Mouse (Mus musculus): ENCODE results near the gene Zfp398. TPM values are rescaled to one million over a fixed set of nuclear protein-coding genes. Genes with fewer than 3 reads are reported as not detected.

Gene Zfp398
- 1 to 10 TPM; 5.7 to 6.5 TPM for total RNA-seq (2021)
- long read RNA-seq, experiment 1, partial matches to known transcripts = 0 of 4 reads
- long read RNA-seq, experiment 1, other reads (novel, unspliced or antisense) = 4 of 4 reads
- long read RNA-seq, experiment 2 = 0 reads

DNA sequence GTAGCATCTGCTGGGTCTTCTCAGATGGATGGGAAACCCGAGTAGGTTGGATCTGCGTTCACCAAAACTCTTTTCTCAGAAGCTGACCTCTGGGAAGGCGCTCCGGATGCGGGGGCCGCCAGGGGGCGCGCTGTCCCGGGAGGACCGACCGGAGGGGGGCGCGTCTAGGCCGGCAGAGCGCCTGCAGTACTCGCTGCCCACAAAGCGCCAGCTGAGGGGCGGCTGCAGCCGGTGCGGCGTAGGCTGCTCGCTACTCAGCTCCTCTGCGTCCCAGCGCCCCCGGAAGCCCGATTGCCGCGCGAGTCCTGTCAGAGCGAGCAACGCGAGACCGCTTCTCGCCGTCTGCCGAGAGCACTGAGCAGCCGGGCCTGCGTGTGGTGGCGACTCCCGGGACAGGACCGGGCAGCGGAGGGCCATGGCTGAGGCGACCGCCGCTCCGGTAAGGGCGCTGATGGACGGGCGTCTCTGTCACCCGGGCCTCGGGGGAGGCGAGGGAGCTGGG is at the start of gene Zfp398:
TSS of gene Zfp398 (plus strand) at position 180 of the 502 bp plus-strand sequence.
- Histone ChIP-seq H3K4me3 (peak within 1 kb of the TSS; percentile 85), H3K27ac (peak within 1 kb of the TSS; percentile 93)
- intact Hi-C loops (cut with DNase I) = loop anchor here (5.0 kb wide), 2 partner anchors 42 to 252 kb away; partner anchors contain the start of genes Zfp282 and Zfp746
- DNase-seq = peak; percentile 97
- peak; percentile 100 for TF ChIP-seq CTCF (IDR thresholded peaks at IDR 0.05)

DNA sequence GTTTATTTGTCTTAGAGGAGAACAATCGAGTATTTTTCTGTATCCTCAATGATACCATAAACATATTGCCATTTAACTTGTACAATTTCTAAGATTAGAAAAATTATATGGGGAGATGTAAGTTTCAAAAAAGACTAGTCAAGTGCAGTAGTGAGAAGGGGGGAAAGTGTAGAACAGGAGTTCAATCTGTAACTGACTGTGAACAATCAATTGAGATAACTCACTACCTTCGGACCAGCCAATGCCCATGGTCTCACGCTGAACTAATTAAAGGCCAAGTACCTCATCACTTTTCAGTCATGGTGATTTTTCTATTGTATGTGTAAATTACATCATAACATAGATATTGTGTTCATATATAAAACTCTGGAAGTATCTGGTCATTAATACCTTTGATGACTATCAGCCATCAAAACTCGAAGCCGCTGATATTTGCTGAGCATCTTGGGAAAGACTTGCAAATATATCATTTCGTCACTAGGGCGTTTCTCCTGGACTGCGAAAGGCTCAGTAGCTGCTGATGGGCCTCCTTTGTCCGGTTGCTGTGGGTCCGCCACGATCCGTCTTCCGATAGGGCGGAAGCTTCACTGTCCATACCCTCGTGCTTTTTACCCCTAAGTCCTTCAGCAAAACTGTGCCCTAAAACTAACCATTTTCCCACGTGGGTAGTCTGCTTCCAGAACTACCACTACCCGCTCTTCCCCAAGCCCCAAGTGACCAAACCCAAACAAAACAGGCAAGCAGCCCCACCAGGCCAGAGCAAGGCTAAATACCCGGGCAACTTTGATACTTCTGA is 47.3 kb upstream of the Zfp398 start:
- Histone ChIP-seq H3K4me3 (peak overlapping the region; percentile 78), H3K27ac (peak overlapping the region; percentile 98)
- intact Hi-C loops (cut with DNase I) = no loop called here
- TF ChIP-seq CTCF (IDR thresholded peaks at IDR 0.05) = no peak
- DNase-seq = peak; percentile 88

- no peak for TF ChIP-seq CTCF (IDR thresholded peaks at IDR 0.05)
- intact Hi-C loops (cut with DNase I) = no loop called here
- DNase-seq = no peak
These were observed 46.6 kb upstream of the Zfp398 start for GRCm38 (mm10) chr6:47788821-47789220.

GRCm38 (mm10) chr6:47790745-47791144 is 44.7 kb upstream of the Zfp398 start:
- intact Hi-C loops (cut with DNase I) = no loop called here
- H3K27ac ChIP-seq = no peak overlapping the region
- TF ChIP-seq CTCF (IDR thresholded peaks at IDR 0.05) = no peak
- H3K4me3 ChIP-seq = no peak overlapping the region
- peak; percentile 32 for DNase-seq

More at GRCm38 (mm10) chr6:47788821-47789220, 46.6 kb upstream of the Zfp398 start:
- Histone ChIP-seq H3K27ac (peak overlapping the region; percentile 98), H3K4me3 (peak overlapping the region; percentile 78)

DNA sequence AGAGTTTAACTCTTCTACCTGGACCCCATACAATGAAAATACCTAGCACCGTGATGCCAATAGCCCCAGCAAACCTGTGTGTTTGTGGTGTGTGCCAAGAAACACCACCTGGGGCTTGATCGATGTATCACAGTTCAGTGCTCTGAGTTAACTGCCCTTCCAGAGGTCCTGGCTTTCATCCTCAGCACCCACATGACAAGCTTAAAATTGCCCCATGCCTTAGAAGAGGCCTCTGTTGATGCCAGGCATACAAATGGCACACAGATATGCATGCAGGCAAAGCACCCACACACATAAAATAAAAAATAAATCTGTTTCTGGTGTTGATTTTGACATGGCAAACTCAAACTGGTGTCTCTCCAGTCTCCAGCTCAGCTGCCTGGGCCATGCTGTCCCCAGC is 42.9 kb upstream of the Zfp398 start:
- intact Hi-C loops (cut with DNase I) = no loop called here
- TF ChIP-seq CTCF (IDR thresholded peaks at IDR 0.05) = no peak
- Histone ChIP-seq H3K27ac (no peak overlapping the region), H3K4me3 (no peak overlapping the region)
- no peak for DNase-seq

GRCm38 (mm10) chr6:47793284-47793683 is 42.2 kb upstream of the Zfp398 start:
- Histone ChIP-seq H3K4me3 (no peak overlapping the region), H3K27ac (no peak overlapping the region)
- no peak for DNase-seq
- intact Hi-C loops (cut with DNase I) = no loop called here
- no peak for TF ChIP-seq CTCF (IDR thresholded peaks at IDR 0.05)

DNA sequence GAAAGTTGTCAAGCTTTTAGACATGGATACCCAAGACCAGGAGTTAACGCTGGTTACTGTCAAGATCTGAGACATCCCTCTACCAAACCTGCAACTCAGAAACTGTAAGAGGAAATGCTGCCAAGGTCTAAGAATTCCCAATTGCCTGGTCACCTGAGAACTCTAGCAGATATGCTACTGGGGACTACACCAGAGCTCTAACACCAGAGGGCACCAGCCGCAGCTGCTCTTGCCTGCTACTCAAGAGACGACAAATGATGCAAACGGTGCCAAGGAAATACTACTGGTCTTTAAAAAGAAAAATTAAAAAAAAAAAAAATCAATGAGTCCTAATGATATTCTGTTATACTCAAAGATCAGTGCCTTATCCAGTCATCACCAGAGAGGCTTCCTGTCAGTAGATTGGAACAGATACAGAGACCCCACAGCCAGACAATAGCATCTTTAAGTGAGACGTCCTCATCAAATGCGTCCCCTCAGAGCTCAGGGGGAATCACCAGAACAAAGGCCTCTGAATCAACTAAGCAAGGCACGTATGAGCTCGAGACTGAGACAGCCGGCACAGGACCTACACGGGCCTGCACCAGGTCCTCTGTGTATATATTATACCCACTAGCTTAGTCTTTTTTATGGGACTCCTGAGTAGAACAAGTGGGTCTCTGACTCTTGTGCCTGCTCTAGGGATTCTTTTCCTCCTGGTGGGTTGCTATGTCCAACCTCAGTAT is 41.2 kb upstream of the Zfp398 start:
- peak; percentile 53 for TF ChIP-seq CTCF (IDR thresholded peaks at IDR 0.05)
- Histone ChIP-seq H3K27ac (no peak overlapping the region), H3K4me3 (no peak overlapping the region)
- intact Hi-C loops (cut with DNase I) = no loop called here
- peak; percentile 46 for DNase-seq

DNA sequence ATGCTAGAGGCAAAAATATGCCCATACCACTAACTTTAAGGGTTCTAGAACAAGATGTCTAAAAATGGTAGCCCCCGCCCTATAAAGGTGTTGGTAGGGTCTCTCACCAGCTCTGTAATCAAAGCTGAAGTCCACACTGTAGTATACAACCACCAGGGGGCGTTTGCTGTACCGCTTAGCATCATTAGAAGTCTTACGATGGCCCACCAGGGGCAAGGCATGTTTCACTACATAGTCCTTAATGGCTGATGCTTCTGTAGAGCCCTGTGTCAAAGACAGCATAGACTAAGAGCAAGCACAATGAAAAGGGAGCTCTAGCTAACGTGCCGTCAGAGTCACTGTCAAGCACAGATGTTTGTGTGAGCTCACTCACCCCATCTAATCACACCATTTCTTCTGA is 36.4 kb upstream of the Zfp398 start:
- Histone ChIP-seq H3K4me3 (no peak overlapping the region), H3K27ac (no peak overlapping the region)
- peak; percentile 90 for TF ChIP-seq CTCF (IDR thresholded peaks at IDR 0.05)
- intact Hi-C loops (cut with DNase I) = loop anchor here (1.0 kb wide), 1 partner anchor 31 kb away; the partner anchor contains the start of gene Zfp786
- peak; percentile 52 for DNase-seq

DNA sequence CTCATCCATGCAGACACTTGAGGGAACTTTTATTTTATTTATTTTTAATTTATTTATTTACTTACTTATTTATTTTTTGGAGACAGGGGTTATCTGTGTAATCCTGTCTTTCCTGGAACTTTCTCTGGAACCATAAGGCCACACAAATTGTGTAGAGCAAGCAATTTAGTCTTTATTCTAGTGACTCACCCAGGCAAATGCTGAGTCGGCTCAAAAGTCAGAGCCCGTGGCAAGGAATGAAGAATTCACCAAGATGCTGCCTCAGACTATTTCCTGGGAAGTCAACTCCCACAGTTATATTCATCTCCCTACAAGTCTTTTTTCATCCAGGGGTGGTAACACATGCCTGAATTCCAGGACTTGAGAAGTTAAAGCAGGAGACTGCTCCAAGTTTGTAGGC is 29.9 kb upstream of the Zfp398 start:
- DNase-seq = no peak
- no peak for TF ChIP-seq CTCF (IDR thresholded peaks at IDR 0.05)
- H3K27ac ChIP-seq = no peak overlapping the region
- H3K4me3 ChIP-seq = no peak overlapping the region
- intact Hi-C loops (cut with DNase I) = no loop called here

DNA sequence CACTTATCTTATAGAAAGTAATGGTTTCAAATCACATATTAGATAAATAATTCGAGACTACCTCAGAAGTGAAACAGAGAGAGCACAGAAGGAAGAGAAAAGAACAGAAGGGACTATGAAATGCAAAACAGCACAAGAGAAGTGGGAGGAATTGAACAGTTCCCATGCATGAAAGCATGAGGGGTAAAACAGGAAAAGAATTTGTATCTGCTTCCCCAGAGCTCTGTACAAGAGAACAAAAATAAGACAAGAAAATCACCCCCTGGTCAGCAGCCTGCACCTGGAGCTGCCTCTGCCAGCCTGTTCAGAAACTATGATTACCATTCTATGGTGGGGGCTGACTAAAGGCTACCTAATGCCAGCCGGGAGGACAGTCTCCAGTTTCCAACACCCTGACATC is 28.0 kb upstream of the Zfp398 start:
- no peak for TF ChIP-seq CTCF (IDR thresholded peaks at IDR 0.05)
- intact Hi-C loops (cut with DNase I) = no loop called here

DNA sequence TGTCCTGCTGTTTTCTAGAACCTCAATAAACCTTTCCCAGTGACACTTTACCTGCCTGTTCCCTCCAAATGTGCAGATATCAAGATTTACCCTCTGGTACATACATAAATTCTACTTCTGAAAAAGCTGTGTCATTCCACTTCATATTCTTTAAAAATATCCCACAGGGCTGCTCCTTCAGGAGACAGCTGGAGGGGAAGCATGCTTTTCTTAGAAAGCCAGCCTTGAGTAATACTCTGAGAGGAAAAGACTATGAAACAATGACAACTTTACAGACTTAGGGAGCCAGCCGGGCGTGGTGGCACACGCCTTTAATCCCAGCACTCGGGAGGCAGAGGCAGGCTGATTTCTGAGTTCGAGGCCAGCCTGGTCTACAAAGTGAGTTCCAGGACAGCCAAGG is 26.9 kb upstream of the Zfp398 start:
- DNase-seq = no peak
- Histone ChIP-seq H3K4me3 (no peak overlapping the region), H3K27ac (no peak overlapping the region)
- intact Hi-C loops (cut with DNase I) = no loop called here
- TF ChIP-seq CTCF (IDR thresholded peaks at IDR 0.05) = no peak

More for the DNA sequence above, 28.0 kb upstream of the Zfp398 start:
- Histone ChIP-seq H3K27ac (no peak overlapping the region), H3K4me3 (no peak overlapping the region)
- no peak for DNase-seq

DNA sequence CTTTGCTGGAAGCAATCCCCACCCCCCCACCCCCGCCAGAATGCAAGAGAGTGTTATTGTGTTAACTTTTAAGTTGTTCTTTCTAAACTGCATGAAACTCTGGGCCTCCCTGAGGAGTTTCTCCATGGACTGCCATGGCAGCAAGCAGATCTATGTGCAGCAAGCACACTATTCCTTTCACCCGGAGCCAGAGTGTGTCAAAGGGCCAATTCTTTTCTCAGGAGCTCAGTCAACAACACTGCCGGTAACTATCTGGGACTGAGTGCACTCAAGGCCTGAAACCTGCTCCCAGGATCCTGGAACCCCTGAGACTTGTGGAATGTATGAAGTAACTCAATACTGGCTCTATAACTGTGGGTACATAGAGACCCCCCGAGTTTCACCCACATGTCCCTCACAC is 26.4 kb upstream of the Zfp398 start:
- no peak overlapping the region for H3K27ac ChIP-seq
- no peak for TF ChIP-seq CTCF (IDR thresholded peaks at IDR 0.05)

GRCm38 (mm10) chr6:47810181-47810580 is 25.3 kb upstream of the Zfp398 start:
- no peak overlapping the region for H3K4me3 ChIP-seq
- no peak overlapping the region for H3K27ac ChIP-seq
- no peak for DNase-seq
- TF ChIP-seq CTCF (IDR thresholded peaks at IDR 0.05) = no peak
- intact Hi-C loops (cut with DNase I) = no loop called here

More for the DNA sequence above, 26.4 kb upstream of the Zfp398 start:
- DNase-seq = no peak
- intact Hi-C loops (cut with DNase I) = no loop called here
- H3K4me3 ChIP-seq = no peak overlapping the region

Measured in gastrocnemius, adult 2 months (tissue).